Mouse (Mus musculus): ENCODE measurements around the gene Snap23. TPM values are rescaled to one million over a fixed set of nuclear protein-coding genes. Genes with fewer than 3 reads are reported as not detected.

Snap23 gene
- polyA plus RNA-seq, 1 experiment, result 4.0 TPM

- 5% methylated on average over 36 of the region's 36 CpGs for whole genome bisulfite sequencing
Observed at GRCm38 (mm10) chr2:120628886-120629735, 61.6 kb downstream of the Snap23 start, which contains the start of gene Stard9. Gene Stard9 (plus strand): TSS chr2:120629121.

GRCm38 (mm10) chr2:120630246-120630645 lies 62.8 kb downstream of the Snap23 start:
- no peak for TF ChIP-seq POLR2A (IDR thresholded peaks at IDR 0.05; ENCODE audit: low read depth, low read length)
- no peak for TF ChIP-seq CTCF (IDR thresholded peaks at IDR 0.05; ENCODE audit: extremely low read depth, insufficient read depth, insufficient read length, insufficient replicate concordance)
- Histone ChIP-seq H3K4me3 (ENCODE audit: extremely low read depth, insufficient read depth, insufficient read length) (no peak overlapping the region), H3K36me3 (ENCODE audit: control insufficient read depth, insufficient read depth, low read length) (no peaks in the 10 kb centered on the region), H3K27me3 (ENCODE audit: control insufficient read depth, insufficient read depth, low read length) (no peaks in the 10 kb centered on the region), H3K27ac (ENCODE audit: insufficient read depth, low read length) (no peak overlapping the region), H3K4me1 (ENCODE audit: control insufficient read depth, insufficient read depth, insufficient read length) (no peaks in the 10 kb centered on the region; the same call in 1 of the 2 replicates)
- DNase-seq (ENCODE audit: low read depth in 1 of 2, low spot score in 2 of 2), result no peak
- 90% methylated on average over 2 of the region's 2 CpGs for WGBS

More at GRCm38 (mm10) chr2:120628886-120629735, 61.6 kb downstream of the Snap23 start, which contains the start of gene Stard9:
- no peak within 1 kb of the TSS for H3K27ac ChIP-seq (ENCODE audit: insufficient read depth, low read length)
- H3K36me3 ChIP-seq (ENCODE audit: control insufficient read depth, insufficient read depth, low read length), result no peaks in the 10 kb centered on the region
- H3K4me1 ChIP-seq (ENCODE audit: control insufficient read depth, insufficient read depth, insufficient read length), result no peaks in the 10 kb centered on the region; the same call in 1 of the 2 replicates
- no peak for TF ChIP-seq CTCF (IDR thresholded peaks at IDR 0.05; ENCODE audit: extremely low read depth, insufficient read depth, insufficient read length, insufficient replicate concordance)
- no peak for TF ChIP-seq POLR2A (IDR thresholded peaks at IDR 0.05; ENCODE audit: low read depth, low read length)
- H3K4me3 ChIP-seq (ENCODE audit: extremely low read depth, insufficient read depth, insufficient read length), result peak within 1 kb of the TSS; percentile 60
- peak; percentile 97 to 98 for DNase-seq (ENCODE audit: low read depth in 1 of 2, low spot score in 2 of 2)
- H3K27me3 ChIP-seq (ENCODE audit: control insufficient read depth, insufficient read depth, low read length), result no peaks in the 10 kb centered on the region

GRCm38 (mm10) chr2:120630655-120631054 lies 63.2 kb downstream of the Snap23 start:
- Histone ChIP-seq H3K4me1 (ENCODE audit: control insufficient read depth, insufficient read depth, insufficient read length) (no peaks in the 10 kb centered on the region; the same call in 1 of the 2 replicates), H3K27ac (ENCODE audit: insufficient read depth, low read length) (no peak overlapping the region), H3K4me3 (ENCODE audit: extremely low read depth, insufficient read depth, insufficient read length) (no peak overlapping the region), H3K27me3 (ENCODE audit: control insufficient read depth, insufficient read depth, low read length) (no peaks in the 10 kb centered on the region), H3K36me3 (ENCODE audit: control insufficient read depth, insufficient read depth, low read length) (no peaks in the 10 kb centered on the region)
- DNase-seq (ENCODE audit: low read depth in 1 of 2, low spot score in 2 of 2), result no peak
- TF ChIP-seq POLR2A (IDR thresholded peaks at IDR 0.05; ENCODE audit: low read depth, low read length), result no peak
- 75% methylated on average over 2 of the region's 2 CpGs for WGBS

DNA sequence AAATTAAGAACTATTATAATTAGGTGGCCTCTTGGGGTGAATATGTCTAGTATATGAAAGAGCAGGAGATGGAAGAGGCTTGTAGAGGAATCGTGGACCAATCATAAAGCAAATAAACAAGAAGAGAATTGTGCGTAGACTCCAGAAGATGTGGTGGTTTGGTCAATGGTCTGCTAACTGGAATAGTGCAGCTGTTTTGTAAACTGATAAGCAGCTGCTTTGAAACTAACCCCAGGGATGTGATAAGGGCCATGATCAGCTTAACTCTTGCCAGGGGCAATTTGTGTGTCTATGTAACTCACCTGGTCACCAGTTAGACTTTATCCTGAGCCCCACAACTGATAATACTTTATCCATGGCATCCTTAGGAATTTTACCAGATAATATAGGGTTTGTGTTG lies 64.0 kb downstream of the Snap23 start:
- WGBS, result 68% methylated on average over 2 of the region's 2 CpGs
- no peaks in the 10 kb centered on the region for H3K36me3 ChIP-seq (ENCODE audit: control insufficient read depth, insufficient read depth, low read length)
- H3K4me3 ChIP-seq (ENCODE audit: extremely low read depth, insufficient read depth, insufficient read length), result no peak overlapping the region
- H3K4me1 ChIP-seq (ENCODE audit: control insufficient read depth, insufficient read depth, insufficient read length), result no peaks in the 10 kb centered on the region; the same call in 1 of the 2 replicates
- TF ChIP-seq POLR2A (IDR thresholded peaks at IDR 0.05; ENCODE audit: low read depth, low read length) (no peak), CTCF (IDR thresholded peaks at IDR 0.05; ENCODE audit: extremely low read depth, insufficient read depth, insufficient read length, insufficient replicate concordance) (no peak)
- H3K27ac ChIP-seq (ENCODE audit: insufficient read depth, low read length), result no peak overlapping the region
- DNase-seq (ENCODE audit: low read depth in 1 of 2, low spot score in 2 of 2), result no peak
- no peaks in the 10 kb centered on the region for H3K27me3 ChIP-seq (ENCODE audit: control insufficient read depth, insufficient read depth, low read length)

DNA sequence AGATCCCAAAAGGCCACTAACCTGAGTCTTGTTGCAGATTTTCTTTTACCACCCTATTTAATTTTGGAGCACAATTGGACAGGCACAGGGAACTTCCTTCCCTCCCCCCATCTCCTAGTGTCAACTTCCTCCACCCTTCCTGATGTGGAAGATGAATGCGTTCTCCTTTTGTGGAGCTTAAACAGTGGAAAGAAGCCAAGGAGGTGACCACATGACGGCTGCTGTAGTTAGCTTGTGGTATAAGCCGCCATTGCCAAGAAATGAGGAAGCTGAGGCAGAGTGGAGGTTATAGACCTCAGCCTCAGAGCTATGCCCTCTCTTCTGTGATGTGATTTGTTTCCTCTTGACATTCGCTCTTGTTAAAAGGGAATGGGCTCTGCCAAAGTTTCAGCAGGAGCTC lies 64.5 kb downstream of the Snap23 start:
- H3K4me3 ChIP-seq (ENCODE audit: extremely low read depth, insufficient read depth, insufficient read length), result no peak overlapping the region
- no peak overlapping the region for H3K27ac ChIP-seq (ENCODE audit: insufficient read depth, low read length)
- peak in 1 of 2 experiments; percentile 7 for DNase-seq (ENCODE audit: low read depth in 1 of 2, low spot score in 2 of 2)
- H3K36me3 ChIP-seq (ENCODE audit: control insufficient read depth, insufficient read depth, low read length), result no peaks in the 10 kb centered on the region
- no peaks in the 10 kb centered on the region; the same call in 1 of the 2 replicates for H3K4me1 ChIP-seq (ENCODE audit: control insufficient read depth, insufficient read depth, insufficient read length)
- no peak for TF ChIP-seq POLR2A (IDR thresholded peaks at IDR 0.05; ENCODE audit: low read depth, low read length)
- WGBS, result 10% methylated on average over 4 of the region's 4 CpGs
- no peaks in the 10 kb centered on the region for H3K27me3 ChIP-seq (ENCODE audit: control insufficient read depth, insufficient read depth, low read length)

- DNase-seq (ENCODE audit: low read depth in 1 of 2, low spot score in 2 of 2), result no peak
- Histone ChIP-seq H3K4me3 (ENCODE audit: extremely low read depth, insufficient read depth, insufficient read length) (no peak overlapping the region), H3K4me1 (ENCODE audit: control insufficient read depth, insufficient read depth, insufficient read length) (no peaks in the 10 kb centered on the region), H3K36me3 (ENCODE audit: control insufficient read depth, insufficient read depth, low read length) (no peaks in the 10 kb centered on the region), H3K27me3 (ENCODE audit: control insufficient read depth, insufficient read depth, low read length) (no peaks in the 10 kb centered on the region), H3K27ac (ENCODE audit: insufficient read depth, low read length) (no peak overlapping the region)
- TF ChIP-seq POLR2A (IDR thresholded peaks at IDR 0.05; ENCODE audit: low read depth, low read length), result no peak
- TF ChIP-seq CTCF (IDR thresholded peaks at IDR 0.05; ENCODE audit: extremely low read depth, insufficient read depth, insufficient read length, insufficient replicate concordance), result no peak
- WGBS, result 94% methylated on average over 8 of the region's 8 CpGs
Observed at GRCm38 (mm10) chr2:120640835-120641234, 73.4 kb downstream of the Snap23 start.

DNA sequence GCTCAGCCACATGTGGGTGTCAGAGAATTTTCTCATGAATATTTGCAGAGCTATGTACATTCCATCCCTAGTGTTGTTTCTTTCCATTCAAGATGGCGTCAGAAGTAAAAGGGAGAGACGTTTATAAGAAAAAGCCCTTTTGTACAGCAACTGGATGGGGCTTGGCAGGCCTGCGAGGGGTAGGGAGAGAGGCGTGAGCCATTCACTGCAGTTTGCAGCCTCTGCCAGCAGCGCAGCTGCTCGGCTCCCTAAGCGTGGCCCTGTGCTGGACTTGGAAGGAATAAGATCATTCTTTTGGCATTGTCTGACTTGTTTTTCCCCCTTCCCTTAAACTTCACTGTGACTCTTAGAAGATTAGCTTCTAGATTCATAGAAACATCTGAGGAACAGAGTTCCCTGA lies 76.4 kb downstream of the Snap23 start:
- H3K27me3 ChIP-seq (ENCODE audit: control insufficient read depth, insufficient read depth, low read length), result no peaks in the 10 kb centered on the region
- WGBS, result 87% methylated on average over 7 of the region's 7 CpGs
- TF ChIP-seq POLR2A (IDR thresholded peaks at IDR 0.05; ENCODE audit: low read depth, low read length) (no peak), CTCF (IDR thresholded peaks at IDR 0.05; ENCODE audit: extremely low read depth, insufficient read depth, insufficient read length, insufficient replicate concordance) (no peak)
- no peaks in the 10 kb centered on the region for H3K36me3 ChIP-seq (ENCODE audit: control insufficient read depth, insufficient read depth, low read length)
- H3K4me3 ChIP-seq (ENCODE audit: extremely low read depth, insufficient read depth, insufficient read length), result no peak overlapping the region
- DNase-seq (ENCODE audit: low read depth in 1 of 2, low spot score in 2 of 2), result no peak
- no peaks in the 10 kb centered on the region for H3K4me1 ChIP-seq (ENCODE audit: control insufficient read depth, insufficient read depth, insufficient read length)
- no peak overlapping the region for H3K27ac ChIP-seq (ENCODE audit: insufficient read depth, low read length)
